Mouse (Mus musculus): ENCODE measurements at regions not wholly inside any gene's neighbourhood (a gene's known extent, or its start where the extent isn't known, plus 50 kb on each side); places are given as distances from the start of the nearest gene placed in this dataset.

DNA sequence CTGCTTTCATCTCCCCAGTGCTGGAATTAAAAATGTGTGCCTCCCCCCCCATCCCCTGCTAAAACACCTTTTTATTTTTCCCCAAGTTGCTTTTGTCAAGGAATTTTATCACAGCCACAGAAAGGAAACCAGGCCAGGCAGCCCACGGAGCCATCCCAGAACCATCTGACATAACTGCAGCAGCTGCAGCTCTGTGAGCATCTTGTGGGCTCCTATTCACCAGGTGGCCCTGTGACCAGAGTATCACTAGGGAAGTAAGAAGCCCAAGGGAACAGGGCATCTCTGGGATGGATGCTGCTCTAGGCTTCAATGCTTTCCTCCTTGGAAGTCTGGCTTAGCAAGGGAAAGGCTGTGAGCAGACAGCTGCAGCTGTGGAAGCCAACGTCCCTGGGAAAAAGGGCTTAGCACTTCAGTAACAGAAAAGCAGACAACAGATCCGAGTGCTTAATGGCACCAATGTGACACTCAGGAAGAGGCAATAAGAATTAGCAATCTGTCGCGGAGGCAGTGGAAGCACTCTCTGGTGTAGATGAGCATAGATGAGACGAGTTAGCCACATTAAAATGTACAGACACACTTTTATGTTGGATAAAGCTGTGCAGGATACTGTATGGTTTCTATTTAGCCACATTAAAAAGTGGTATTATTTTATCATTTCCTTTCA lies 1183.0 kb downstream of the 4930447A16Rik start:
- no peak for DNase-seq (ENCODE audit: low read depth, low spot score)

- DNase-seq (ENCODE audit: low read depth, low spot score): no peak
These were observed 1184.2 kb downstream of the 4930447A16Rik start for GRCm38 (mm10) chr15:38609522-38609921.
